Mouse (Mus musculus): ENCODE measurements around the gene Igf2r.

DNA sequence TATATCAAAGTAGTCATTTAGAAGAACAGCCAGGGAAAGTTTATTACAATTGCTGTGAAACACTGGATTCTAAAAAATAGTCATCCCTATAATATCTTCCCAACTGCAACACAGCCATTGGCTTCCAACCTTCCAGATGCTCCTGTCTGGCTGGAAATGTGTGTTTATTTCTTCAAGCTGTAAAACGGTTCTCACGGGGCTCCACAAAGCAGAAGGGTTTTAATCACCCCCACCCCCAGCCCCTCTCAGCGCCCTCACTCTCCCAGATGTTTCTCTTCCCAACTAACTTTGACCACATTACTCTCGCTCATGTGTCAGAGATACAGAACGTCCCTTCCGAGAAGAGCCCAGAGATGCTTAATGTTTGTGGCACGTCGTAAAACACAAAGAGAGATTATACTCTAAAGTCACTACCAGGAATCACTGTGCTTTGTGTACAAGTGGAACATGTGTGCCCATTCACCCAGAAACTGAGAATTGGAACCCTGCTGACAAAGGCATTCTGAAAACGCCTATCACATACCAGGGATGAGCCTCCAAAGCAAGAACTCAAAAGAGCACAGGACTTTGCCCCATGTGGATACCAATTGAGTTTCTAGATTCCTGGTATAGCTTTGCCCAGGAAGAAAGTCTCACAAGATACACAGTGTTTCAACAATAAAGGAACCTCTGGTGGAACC, 32.5 kb upstream of the Igf2r start:
- TF ChIP-seq CTCF (IDR thresholded peaks at IDR 0.05; ENCODE audit: control insufficient read depth, insufficient read depth, insufficient replicate concordance, low read depth, low read length): no peak
- TF ChIP-seq POLR2A (IDR thresholded peaks at IDR 0.05; ENCODE audit: control insufficient read depth, low read depth, low read length): no peak

Data from testis, adult 2 months (tissue).